Mouse (Mus musculus) liver, adult 2 months (tissue): ENCODE data around the gene Cenpu.

Experiments
- CTCF ChIP-seq: fragments of 200-500 bp; IDR thresholded peaks from 2 replicates; pipeline ENCODE4 v1.5.1; 2011; ENCODE audit warnings: low read depth, low read length, control low read depth
- POLR2A ChIP-seq: fragments of 200-500 bp; IDR thresholded peaks from 2 replicates; pipeline ENCODE4 v1.6.1; 2011; ENCODE audit warnings: low read length, control low read depth; ENCODE audit not compliant: insufficient read depth; ENCODE audit errors: extremely low read depth

DNA sequence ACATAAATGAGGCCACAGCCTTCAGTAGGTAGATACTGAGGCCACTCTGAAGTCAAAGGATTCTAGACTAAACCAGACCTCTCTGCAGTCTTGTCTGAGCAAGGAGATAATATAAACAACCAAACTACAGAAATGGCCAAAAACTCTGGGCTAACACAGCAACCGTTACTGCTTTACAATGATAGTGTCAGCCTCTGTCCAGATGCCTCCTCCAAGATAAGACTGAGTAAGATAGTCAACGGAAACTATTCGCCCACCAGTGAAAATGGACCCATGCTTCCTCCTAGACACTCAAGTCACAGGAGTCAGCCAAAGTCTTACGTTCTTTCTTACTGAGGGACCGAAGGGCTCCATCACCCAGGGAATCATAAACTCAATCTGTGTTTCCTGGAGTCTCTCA lies 36.1 kb downstream of the Cenpu start:
- no peak for TF ChIP-seq POLR2A
- no peak for TF ChIP-seq CTCF
